Mouse (Mus musculus) olfactory bulb, adult 2 months (tissue): ENCODE results near the gene 1110065P20Rik. TPM values are rescaled to one million over a fixed set of nuclear protein-coding genes. Genes with fewer than 3 reads are reported as not detected.

Experiments used
- H3K27ac ChIP-seq: fragments of 200-500 bp; 2 replicates; pipeline ENCODE4 v1.5.1; 2012; ENCODE audit warnings: low read depth, low read length; ENCODE audit not compliant: insufficient read depth
- H3K4me1 ChIP-seq: fragments of 200-500 bp; 2 replicates; pipeline ENCODE4 v1.6.1; 2012; ENCODE audit warnings: low read length; ENCODE audit not compliant: control insufficient read depth, insufficient read depth
- H3K4me3 ChIP-seq: fragments of 200-500 bp; 2 replicates; pipeline ENCODE4 v1.5.1; 2012; ENCODE audit warnings: mild to moderate bottlenecking, low read depth, low read length, moderate library complexity; ENCODE audit not compliant: insufficient read depth
- CTCF ChIP-seq: fragments of 200-500 bp; IDR thresholded peaks from 2 replicates; pipeline ENCODE4 v1.5.1; 2012; ENCODE audit warnings: low read depth, mild to moderate bottlenecking, low read length, moderate library complexity; ENCODE audit not compliant: insufficient read depth
- POLR2A ChIP-seq: fragments of 200-500 bp; IDR thresholded peaks from 2 replicates; pipeline ENCODE4 v1.6.1; 2012; ENCODE audit warnings: mild to moderate bottlenecking, low read depth, low read length, moderate library complexity; ENCODE audit not compliant: insufficient read depth
- WGBS: fragments of 180-500 bp; shearing (Covaris S2); methylation state at CpG from one replicate; pipeline ENCODE4 v1.1.7; 2018; 5-methylcytosine and 5-hydroxymethylcytosine counted together
- polyA plus RNA-seq: library from polyadenylated mRNA; stranded (reverse); fragments of >200 nt; gene quantifications from 2 replicates; pipeline ENCODE4 v1.2.4, GENCODE M21; 2012; ENCODE audit warnings: low replicate concordance; ENCODE audit not compliant: missing spikeins, insufficient read depth, insufficient read length

1110065P20Rik gene
- polyA plus RNA-seq, 1 experiment: not detected

DNA sequence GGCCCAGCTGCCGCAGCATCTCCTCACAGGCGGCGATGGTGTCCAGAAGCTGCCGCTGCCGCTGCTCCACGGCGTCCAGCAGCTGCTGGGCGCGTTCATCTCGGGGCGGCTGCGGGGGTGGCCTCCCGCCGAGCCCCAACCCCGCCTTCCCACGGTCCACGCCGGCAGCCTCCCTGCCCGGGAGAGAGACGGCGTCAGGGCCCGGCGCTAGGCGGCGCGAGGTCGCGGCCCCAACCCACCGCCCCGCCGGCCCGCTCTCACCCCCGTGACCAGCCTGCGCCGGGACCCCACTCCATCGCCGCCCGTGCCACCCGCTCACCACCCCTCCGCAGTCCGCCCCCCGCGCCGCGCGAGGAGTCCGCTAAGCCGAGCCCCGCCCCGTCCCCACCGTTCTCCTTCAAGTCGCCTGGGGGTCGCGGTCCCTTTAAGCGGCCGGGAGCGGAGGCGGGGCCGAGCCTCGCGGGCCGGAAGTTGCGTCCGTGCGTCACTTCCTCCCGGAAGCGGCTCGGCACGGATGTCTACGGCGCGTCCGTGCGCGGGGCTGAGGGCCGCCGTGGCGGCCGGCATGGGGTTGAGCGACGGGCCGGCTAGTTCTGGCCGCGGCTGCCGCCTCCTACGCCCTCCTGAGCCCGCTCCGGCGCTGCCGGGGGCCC lies 609 bp downstream of the 1110065P20Rik start, which contains the start of gene Yrdc:
Gene Yrdc, plus strand, starts transcription at position 419 of the 653 bp plus-strand sequence.
- Histone ChIP-seq H3K27ac (peak within 1 kb of the TSS; percentile 76), H3K4me3 (peak within 1 kb of the TSS; percentile 66), H3K4me1 (peaks cover 19% of the 10 kb centered on the region)
- TF ChIP-seq CTCF (no peak), POLR2A (peak; percentile 68)
- WGBS: under 1% methylated on average over 89 of the region's 90 CpGs

DNA sequence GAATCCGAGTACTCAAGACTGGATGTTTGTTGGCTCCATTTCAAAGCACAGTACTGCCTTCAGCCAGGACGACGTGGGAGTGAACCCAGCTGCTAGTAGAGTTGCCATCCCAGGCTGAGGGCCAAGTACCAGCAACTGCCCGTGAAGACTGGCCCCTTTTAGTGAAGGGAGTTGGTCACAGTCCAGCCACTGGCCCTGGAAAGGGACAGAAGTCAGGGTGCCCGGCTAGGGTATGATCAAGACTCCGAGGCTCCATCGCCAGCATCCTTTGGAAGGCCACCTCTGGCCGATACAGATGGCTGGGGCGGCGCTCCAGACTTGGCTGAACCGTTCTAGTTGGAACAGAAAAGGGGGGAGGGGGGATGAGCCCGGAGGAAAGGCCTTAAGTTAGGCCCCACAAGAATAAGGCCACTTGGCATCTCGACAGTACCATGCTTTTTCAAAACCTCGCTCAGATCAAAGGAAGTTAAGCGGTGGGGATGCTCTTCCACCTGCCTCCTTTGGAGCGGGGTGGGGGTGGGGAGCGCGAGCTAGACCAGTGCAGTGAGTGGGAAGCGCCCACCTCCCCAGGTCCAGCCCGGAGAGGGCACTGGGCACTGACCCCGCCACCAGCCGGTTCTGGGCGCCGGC lies 1.2 kb downstream of the 1110065P20Rik start:
- WGBS: under 1% methylated on average over 24 of the region's 24 CpGs
- TF ChIP-seq CTCF: no peak
- TF ChIP-seq POLR2A: no peak
- peak overlapping the region; percentile 76 for H3K27ac ChIP-seq
- H3K4me3 ChIP-seq: peak overlapping the region; percentile 66
- peaks cover 19% of the 10 kb centered on the region for H3K4me1 ChIP-seq

DNA sequence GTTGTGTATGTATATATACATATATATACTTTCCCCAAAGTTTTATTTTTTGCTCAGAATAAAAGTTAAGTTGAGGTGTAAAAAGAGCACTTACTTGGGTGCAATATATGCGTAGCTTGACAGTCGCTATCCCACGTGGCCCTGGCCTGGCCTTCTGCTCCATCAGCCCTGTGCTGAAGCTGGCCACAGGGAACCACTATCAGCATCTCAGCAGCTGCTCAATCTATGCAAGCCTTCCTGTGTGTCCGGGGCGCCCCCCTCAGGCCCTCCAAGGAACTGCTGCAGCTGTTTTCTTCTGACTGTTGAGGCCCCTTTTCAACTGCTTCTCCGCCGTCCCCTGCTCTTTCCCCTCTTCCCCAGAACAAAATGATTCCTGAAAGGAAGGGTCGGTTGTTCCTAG lies 3.4 kb downstream of the 1110065P20Rik start:
- WGBS: 4% methylated on average over 8 of the region's 8 CpGs
- no peak overlapping the region for H3K4me3 ChIP-seq
- TF ChIP-seq CTCF (peak; percentile 89), POLR2A (no peak)
- H3K27ac ChIP-seq: no peak overlapping the region
- H3K4me1 ChIP-seq: peaks cover 21% of the 10 kb centered on the region

DNA sequence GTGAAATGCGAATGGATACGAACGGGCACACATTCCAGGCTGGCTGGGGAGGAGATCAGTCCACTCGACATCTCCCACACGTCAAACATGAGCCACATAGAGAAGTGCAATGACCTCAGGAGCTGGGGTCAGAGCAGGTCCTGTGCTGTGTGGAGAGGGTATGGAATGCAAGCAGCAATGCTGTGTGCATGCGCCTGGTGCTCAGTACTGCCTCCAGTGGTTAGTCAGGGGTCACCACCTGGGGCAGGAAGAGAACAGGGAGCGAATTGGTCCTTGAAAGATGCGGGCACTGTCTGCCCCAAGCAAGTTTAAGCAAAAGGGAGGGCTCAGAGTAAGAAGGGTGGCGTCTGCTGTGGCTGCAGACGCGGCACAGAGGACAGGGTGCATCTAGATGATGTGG lies 7.5 kb downstream of the 1110065P20Rik start:
- H3K27ac ChIP-seq: no peak overlapping the region
- H3K4me3 ChIP-seq: no peak overlapping the region
- 0 out of 2 replicates have a peak, but pooled peaks cover 6% of the 10 kb centered on the region for H3K4me1 ChIP-seq
- WGBS: 61% methylated on average over 11 of the region's 11 CpGs
- TF ChIP-seq POLR2A (no peak), CTCF (peak; percentile 49; the same call in 1 of the 2 replicates)

DNA sequence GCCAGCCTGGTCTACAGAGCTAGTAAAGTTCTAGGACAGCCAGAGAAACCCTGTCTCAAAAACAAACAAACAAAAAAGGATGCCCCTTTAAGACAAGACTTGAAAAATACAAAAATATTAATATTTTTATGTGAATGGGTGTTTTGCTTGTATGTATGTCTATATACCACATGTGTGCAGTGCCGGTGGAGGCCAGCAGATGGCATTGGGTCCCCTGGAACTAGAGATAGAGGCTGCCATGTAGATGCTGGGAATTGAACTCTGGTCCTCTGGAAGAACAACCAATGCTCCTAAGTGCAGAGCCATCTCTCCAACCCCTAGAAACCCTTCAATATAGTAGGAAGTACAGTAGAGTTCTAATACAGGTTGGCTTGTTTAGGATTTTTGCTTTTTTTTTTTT lies 10.0 kb downstream of the 1110065P20Rik start:
- WGBS: 98% methylated on average over 1 of the region's 1 CpGs
- H3K4me3 ChIP-seq: no peak overlapping the region
- H3K27ac ChIP-seq: no peak overlapping the region
- no peak for TF ChIP-seq CTCF
- no peak for TF ChIP-seq POLR2A
- 0 out of 2 replicates have a peak, but pooled peaks cover 2% of the 10 kb centered on the region for H3K4me1 ChIP-seq

DNA sequence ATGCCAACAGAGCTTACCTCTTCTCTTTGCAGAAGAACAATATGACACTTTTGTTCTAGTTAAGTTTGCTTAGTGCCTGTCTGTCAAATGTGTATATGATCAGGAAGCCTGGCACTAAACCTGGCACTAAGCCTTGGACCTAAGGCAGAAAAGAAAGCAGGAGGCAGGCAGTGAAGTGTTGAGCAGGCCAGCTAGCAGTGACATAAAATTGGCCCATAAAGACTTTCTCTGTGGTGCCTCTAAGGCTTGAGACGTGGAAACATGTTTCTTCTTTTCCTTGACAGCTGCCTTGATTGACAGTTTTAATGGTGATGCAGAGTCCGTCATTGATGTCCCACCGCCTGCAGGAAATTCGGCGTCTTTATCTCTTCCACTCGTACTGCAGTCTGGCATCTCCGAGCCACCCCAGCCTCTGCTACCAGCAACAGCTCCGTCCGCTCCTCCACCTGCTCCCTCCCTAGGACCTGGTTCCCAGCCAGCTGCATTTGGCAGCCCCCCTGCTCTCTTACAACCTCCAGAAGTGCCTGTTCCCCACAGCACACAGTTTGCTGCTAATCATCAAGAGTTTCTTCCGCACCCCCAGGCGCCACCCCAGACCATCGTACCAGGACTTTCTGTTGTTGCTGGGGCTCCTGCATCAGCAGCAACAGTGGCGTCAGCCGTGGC lies 12.8 kb downstream of the 1110065P20Rik start:
- no peak overlapping the region for H3K4me3 ChIP-seq
- peaks cover 4% of the 10 kb centered on the region for H3K4me1 ChIP-seq
- WGBS: 58% methylated on average over 14 of the region's 14 CpGs
- H3K27ac ChIP-seq: no peak overlapping the region
- TF ChIP-seq CTCF (no peak), POLR2A (no peak)

DNA sequence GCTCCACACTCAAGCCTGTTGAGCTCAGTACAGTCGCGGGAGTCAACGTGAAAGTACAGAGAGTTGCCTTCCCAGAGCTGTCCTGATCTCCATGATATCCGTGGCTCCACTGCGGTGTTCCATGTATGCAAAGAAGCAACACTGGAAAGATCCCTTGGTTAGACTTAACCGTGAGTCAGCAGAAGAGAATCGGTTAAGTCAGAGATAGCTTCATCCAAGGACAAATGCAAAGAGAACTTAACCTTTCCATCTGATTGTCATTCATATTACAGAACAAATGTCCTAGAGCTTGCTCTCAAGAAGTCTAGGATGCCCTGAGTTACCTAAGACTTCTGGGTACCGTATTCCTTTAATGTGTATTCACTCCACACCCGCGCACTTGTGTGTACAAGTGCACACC lies 18.2 kb downstream of the 1110065P20Rik start:
- WGBS: 94% methylated on average over 10 of the region's 10 CpGs
- no peak overlapping the region for H3K4me3 ChIP-seq
- H3K4me1 ChIP-seq: peaks cover 4% of the 10 kb centered on the region
- no peak for TF ChIP-seq CTCF
- no peak for TF ChIP-seq POLR2A
- H3K27ac ChIP-seq: no peak overlapping the region

DNA sequence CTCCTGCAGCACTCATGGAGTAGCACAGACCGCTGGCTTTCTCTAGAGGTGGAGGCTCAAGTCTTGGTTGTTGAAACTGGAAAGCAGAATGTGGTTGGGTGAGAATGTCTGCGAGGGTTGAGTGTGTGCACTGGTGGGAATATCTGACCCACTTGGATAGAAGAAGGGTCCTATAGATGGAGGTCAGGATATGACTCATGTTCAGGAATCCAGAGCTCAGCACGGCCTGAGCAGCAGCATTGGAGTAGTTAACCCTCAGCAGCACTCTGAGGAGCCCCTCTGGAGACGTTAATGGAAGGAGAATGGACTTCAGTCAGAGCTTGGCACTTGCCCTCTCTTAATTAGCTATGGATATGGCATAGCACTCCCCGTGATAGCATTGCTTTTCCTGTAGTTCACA lies 21.3 kb downstream of the 1110065P20Rik start:
- Histone ChIP-seq H3K4me3 (no peak overlapping the region), H3K27ac (no peak overlapping the region), H3K4me1 (peaks cover 3% of the 10 kb centered on the region)
- WGBS: 69% methylated on average over 5 of the region's 5 CpGs
- TF ChIP-seq POLR2A: no peak
- no peak for TF ChIP-seq CTCF
